Mouse (Mus musculus) frontal cortex, adult (tissue): ENCODE measurements at regions not wholly inside any gene's neighbourhood (a gene's known extent, or its start where the extent isn't known, plus 50 kb on each side); places are given as distances from the start of the nearest gene placed in this dataset.

Experiments used
- ATAC-seq: cut with Nextera tagmentation; 2 replicates; pipeline ENCODE4 v1.9.2; 2017; ENCODE audit warnings: mild to moderate bottlenecking, moderate library complexity, mixed read lengths; ENCODE audit not compliant: low TSS enrichment

- ATAC-seq: no peak
Observed at GRCm38 (mm10) chr3:62985033-62985432, 256.3 kb upstream of the Mme start.

- ATAC-seq: no peak
Observed at GRCm38 (mm10) chr3:62976906-62977305, 264.4 kb upstream of the Mme start.

GRCm38 (mm10) chr3:62963244-62963643, 278.1 kb upstream of the Mme start:
- no peak for ATAC-seq

- peak; percentile 59; the same call in 1 of the 2 replicates for ATAC-seq
Observed at GRCm38 (mm10) chr3:62962608-62963007, 278.7 kb upstream of the Mme start.

- ATAC-seq: no peak
Observed at GRCm38 (mm10) chr3:62945356-62945755, 296.0 kb upstream of the Mme start.

- ATAC-seq: no peak
Observed at GRCm38 (mm10) chr3:62938601-62939000, 302.7 kb upstream of the Mme start.

GRCm38 (mm10) chr3:62924441-62924840, 316.9 kb upstream of the Mme start:
- peak; percentile 87 for ATAC-seq

GRCm38 (mm10) chr3:62916899-62917298, 312.0 kb upstream of the Gpr149 start:
- no peak for ATAC-seq

- no peak for ATAC-seq
Observed at GRCm38 (mm10) chr3:62885104-62885503, 280.2 kb upstream of the Gpr149 start.

GRCm38 (mm10) chr3:62882310-62883073, 277.6 kb upstream of the Gpr149 start:
- no peak for ATAC-seq

GRCm38 (mm10) chr3:62860731-62861130, 255.8 kb upstream of the Gpr149 start:
- peak; percentile 98 for ATAC-seq

GRCm38 (mm10) chr3:62835695-62836476, 230.9 kb upstream of the Gpr149 start:
- ATAC-seq: no peak

GRCm38 (mm10) chr3:62823892-62824291, 219.0 kb upstream of the Gpr149 start:
- no peak for ATAC-seq

GRCm38 (mm10) chr3:62801044-62801443, 196.1 kb upstream of the Gpr149 start:
- ATAC-seq: no peak

GRCm38 (mm10) chr3:62786233-62786632, 181.3 kb upstream of the Gpr149 start:
- no peak for ATAC-seq
